Mouse (Mus musculus): ENCODE results near the gene Tbr1.

- TF ChIP-seq CTCF (IDR thresholded peaks at IDR 0.05; ENCODE audit: low read depth) (no peak), EP300 (optimal IDR thresholded peaks at IDR 0.05) (no peak)
Observed at GRCm38 (mm10) chr2:61805541-61806345, 3.0 kb downstream of the Tbr1 start.

All from stomach, postnatal 0 days (tissue).